Mouse (Mus musculus) lung, adult 2 months (tissue): ENCODE results near the gene Cdh23.

Source experiments
- CTCF ChIP-seq: fragments of 200-500 bp; IDR thresholded peaks from 2 replicates; pipeline ENCODE4 v1.5.1; 2011; ENCODE audit warnings: mild to moderate bottlenecking, low read length, control low read depth; ENCODE audit not compliant: insufficient read depth
- POLR2A ChIP-seq: fragments of 200-500 bp; IDR thresholded peaks from 2 replicates; pipeline ENCODE4 v1.6.1; 2011; ENCODE audit warnings: low read depth, mild to moderate bottlenecking, control low read depth, low read length, borderline replicate concordance; ENCODE audit errors: extremely low read depth

DNA sequence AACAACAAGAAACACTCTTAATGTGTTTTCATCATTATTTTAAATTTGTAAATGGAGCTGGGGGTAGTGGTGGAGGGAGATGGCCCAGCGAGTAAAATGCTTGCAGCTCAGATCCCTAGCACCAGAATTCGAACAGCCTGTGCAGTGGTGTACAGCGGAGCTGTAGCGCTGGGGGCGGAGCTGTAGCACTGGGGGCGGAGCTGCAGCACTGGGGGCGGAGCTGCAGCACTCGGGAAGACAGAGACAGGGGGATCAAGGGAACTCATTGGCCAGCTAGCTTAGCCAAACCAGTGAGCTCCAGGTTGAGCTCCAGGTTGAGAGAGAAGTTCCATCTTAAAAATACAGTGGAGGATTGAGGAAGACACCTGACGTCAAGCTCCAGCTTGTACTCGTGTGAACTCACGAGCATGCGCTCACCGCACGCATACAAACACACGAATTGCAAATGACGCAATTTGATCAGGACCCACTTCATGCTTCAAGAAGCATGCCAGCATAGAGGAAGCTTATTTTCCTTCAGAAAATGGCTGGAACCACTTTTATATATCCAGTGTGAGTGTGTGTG, 438.9 kb downstream of the Cdh23 start:
- TF ChIP-seq CTCF (no peak), POLR2A (no peak)
